Mouse (Mus musculus) ovary, adult 18-20 months (tissue): Measurements from ENCODE around the gene 4933402E13Rik.

Experiments used
- DNase-seq: peaks from one replicate; pipeline ENCODE4 v3.0.0; 2022; ENCODE audit warnings: low spot score, mixed read lengths

4933402E13Rik gene

DNA sequence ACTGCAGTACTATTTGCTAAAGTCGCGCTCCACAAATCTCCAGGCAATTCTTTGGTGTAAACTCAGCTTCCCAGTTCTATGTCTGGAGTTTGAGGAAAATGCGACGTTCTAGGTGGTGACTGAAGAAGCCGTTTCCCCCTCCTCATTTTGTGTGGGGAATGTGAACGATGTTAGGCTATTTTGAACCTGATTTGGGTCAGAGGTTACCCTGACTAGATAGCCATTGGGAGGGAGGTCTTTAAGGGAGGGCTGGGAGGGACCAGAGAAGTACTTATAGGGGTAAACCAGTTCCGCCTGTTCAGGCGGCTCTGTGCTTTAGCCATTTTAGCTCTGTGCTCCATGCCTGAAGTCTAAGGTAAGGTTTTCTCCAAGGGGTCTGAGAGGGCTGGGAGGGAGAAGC is at the start of gene 4933402E13Rik:
Gene 4933402E13Rik, plus strand, starts transcription at position 301 of the 400 bp plus-strand sequence.
- no peak for DNase-seq
